Mouse (Mus musculus) regulatory T cell (primary cell): ENCODE results near the gene Ptprn.
"Not testable (repeated sequence)": the region's sequence is repeated elsewhere in the genome, so short reads cannot be mapped to it uniquely, and the experiment has no call there.

ENCODE experiments used
- in situ Hi-C: fragments of 300-600 bp; cut with MboI, MseI; formaldehyde crosslinking; loops from one replicate; pipeline ENCODE4 v1.15.1; 2025; ENCODE audit warnings: high pct_unique_total_duplicates

The Ptprn gene

DNA sequence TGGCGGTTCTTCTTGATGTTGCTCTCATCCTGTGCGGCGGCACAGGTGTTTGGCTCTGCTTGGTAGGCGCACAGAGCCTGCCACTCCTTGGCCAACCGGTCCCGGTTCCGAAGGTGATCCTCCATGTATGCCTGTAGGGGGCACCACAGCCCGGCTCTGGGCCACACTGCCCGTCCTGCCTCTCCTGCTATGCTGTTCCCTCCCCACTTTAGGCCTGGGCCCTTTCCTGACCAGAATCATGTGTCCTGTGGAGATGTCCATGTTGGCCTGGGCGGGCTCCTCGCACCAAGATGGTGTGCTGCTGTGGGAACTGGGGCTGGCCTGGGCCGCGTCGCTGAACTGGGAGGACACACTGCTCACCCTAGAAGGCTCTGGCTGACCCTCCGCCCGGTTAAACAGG lies 11.3 kb downstream of the Ptprn start:
- in situ Hi-C loops = loop anchor here (5.0 kb wide), 1 partner anchor 126 kb away; the partner anchor contains the start of gene Nhej1

DNA sequence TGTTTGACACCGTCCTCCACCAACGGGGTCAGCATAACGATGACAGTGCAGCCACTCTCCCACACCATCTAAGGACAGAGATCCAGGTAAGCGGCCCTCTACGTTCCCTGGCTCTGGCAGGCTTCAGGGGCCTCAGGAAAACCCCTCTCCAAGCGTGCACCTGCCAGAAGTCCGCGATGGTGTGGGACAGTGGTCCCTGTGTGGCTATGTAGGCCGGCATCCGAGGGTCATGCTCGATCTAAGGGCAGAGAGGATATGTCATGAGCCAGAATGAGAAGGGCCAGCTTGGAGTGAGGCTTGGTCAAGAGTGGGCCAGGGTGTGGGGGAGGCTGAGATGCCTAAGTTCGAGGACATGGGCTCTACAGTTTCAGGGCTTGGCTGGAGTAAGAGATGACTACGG lies 12.0 kb downstream of the Ptprn start:
- in situ Hi-C loops = loop anchor here (5.0 kb wide), 1 partner anchor 125 kb away; the partner anchor contains the start of gene Nhej1

DNA sequence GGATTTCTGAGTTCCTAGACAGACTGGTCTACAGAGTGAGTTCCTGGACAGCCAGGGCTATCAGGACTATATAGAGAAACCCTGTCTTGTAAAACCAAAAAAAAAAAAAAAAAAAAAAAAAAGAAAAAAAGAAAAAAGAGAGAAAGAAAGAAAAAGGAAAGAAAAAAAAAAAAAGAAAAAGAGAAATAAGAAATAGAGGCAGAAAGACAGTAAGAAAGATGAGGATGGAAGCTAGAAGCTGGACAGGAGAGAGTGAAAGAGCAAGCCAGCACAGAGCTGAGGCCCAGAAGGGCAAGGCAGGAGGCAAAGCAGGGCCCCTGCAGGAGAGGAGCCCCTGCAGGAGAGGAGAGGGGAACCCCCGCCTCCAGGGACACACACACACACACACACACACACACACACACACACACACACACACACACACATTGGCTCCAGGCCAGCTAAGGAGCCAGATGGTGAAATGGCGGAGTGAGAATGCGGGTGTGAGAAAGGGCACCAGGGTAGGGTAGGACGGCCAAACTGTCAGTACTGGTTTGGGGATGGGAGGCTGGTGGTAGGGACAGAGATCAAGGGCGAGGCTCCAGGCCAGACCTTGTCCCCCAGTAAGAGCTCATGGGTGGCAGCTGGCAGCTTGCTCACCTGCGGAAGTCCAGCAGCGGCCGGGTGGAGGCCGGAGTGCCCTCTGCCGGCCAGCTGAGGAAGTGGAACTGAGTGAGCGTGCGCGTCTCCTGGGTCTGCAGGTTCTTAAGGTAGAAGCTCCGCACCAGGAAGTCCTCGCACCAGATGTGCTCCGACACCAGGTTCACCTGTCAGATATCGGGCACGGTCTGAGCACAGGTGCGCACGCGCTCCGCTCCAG lies 13.0 kb downstream of the Ptprn start:
- in situ Hi-C loops = loop anchor here (5.0 kb wide), 1 partner anchor 124 kb away; the partner anchor contains the start of gene Nhej1

DNA sequence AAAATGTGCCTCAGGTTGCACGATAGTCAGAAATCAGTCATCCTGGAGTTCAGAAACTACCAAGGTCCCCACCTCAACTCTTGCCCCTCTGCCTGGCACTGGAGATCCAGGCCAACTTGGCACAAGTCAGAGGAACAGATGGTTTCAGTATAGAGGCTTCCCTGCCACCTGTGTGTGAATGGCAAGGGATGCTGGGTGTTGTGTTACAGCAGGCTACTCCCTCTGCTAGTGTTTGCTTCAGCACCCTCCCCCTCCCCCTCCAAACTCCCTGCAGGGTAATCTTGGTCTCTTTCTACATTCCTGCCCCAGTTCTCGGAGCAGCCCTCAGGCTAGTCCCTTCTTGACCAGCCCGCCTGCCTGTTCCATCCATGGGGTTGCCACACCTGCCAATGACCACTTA lies 13.8 kb downstream of the Ptprn start:
- in situ Hi-C loops = loop anchor here (5.0 kb wide), 1 partner anchor 123 kb away; the partner anchor contains the start of gene Nhej1

DNA sequence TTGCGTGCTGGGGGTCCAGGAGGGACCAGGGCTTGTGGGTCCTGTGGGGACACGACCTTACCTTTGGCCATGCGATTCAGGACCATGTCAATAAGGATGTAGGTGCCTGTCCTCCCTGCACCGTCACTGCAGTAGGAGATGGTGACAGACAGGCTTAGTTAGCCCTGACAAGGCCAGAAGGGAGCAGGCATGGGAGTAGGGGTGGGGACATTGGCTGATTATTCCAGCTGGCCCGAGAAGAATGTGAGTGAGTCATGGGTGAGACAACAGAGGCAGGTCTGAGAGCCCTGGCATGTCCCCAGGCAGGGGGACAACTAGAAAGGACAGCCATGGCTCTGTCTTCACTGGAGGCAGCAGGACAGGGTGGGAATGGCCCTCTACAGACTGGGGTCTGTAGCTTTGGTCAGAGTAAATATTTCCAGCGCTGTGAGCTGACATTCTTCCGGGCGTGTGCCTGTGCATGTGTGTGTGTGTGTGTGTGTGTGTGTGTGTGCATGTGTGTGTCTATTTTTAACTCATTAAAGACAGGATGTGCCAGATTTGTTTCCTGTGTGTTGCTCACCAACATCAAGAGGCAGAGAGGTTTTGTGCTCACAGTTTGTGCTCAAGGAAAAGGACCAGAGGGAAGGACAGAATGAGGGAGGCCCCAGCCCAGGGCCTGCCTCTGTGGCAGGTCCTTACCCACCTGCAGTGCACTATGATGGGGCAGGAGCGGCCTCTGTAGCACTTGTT lies 16.1 kb downstream of the Ptprn start:
- in situ Hi-C loops = no loop called here

DNA sequence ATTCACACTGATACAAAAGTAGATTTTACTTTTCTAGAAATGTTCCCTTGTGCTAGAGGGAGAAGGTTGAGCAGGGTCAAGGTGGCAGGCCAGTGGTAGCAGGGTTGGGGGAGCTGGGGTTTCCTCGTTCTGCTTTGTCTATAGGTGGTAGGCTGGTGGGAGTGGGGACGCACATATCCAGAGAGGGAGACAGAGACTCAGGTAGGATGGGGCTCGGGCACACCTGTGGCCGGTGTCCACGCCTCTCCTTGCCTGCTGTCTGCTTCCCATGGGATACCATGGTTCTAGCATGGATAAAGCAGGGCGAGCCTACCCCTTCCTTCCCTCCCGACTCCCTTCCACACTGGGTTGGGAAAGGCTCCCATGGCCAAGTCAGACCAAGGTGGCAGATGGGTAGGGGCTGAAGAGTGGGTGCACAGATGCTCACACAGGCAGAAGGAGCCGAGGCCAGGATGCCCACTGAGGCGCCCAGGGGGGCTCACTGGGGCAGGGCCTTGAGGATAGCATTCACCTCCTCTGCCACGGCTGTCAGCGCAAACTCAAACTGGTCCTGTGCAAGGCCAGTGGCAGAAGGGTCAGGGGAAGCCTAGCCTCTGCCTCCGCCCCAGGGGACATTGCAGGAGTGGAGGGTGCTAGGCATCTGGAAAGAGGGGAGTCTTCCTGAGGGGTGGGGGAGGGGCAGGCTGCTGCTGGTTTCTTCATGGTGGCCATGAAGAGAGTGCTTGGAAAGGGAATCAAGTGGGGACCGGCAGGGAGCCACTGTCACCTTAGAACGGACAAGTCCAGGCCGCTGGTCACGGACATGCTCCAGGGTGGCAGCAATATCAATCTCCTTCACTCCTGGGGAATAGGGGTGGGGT lies 17.0 kb downstream of the Ptprn start:
- in situ Hi-C loops = no loop called here

DNA sequence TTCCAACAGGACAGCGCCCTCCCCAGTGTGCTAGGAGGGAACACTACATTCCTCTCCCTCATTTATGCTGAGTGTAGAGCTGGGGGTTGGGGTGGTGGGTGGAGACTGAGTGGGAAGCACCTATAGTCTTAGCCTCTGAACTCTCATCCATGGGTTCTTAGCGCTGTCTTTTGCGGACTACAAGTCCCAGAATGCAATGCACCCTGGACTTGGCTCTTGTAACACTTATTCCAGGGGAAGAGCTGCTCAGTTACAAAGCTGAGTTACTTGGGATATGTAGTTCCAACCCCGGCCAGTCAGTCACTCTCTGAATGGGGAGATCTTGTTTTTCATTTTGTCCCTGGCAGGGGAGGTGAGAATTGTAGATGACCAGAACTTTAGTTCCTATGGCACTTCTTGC lies 19.5 kb downstream of the Ptprn start:
- in situ Hi-C loops = no loop called here

DNA sequence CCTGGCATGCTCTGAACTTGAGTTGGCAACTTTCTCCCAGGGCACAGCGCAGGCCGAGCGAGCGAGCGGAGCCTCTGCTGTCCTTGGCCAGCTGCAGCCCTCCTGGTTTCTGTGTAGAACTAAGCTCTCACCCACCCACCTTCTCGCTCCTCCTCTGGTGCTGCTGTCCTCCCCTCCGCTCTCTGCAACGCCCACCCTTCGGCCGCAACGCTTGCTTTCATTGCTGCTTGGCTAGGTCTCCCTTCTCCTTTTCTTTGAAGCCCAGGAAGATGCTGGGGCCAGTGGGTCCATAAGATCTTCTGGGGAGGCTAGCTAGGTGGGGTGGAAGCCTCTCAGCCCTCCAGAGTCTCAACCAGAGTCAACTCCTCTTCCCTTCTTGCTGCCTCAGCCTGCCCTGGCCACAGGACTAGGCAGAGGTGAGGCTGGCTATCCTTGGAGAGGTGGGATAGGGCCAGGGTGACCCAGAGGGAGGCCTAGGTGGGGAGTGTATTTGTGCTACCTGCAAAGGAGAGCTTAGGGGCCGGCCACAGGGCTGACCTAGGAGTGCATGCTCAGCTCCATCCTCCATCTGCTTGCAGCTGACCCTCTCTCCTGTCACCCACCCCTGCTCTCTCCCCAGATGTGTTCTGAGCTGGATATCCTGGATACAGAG lies 20.0 kb downstream of the Ptprn start:
- in situ Hi-C loops = no loop called here

DNA sequence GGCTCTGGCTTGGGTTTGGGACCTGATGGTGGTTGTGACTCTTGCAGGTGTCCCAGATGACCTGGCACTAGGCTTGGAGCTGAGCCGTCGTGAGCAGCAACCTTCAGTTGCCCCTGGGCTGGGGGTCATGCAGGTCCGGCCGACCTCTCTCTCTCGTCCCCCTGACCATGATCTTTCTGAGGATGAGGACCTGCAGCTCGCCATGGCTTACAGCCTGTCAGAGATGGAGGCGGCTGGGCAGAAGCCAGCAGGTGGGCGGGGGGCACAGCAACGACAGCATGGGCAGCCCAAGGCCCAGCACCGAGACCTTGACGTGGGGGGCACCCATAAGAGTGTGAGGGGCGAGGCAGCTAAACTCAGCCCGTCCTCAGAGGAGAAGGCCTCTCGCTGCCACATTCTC lies 20.9 kb downstream of the Ptprn start:
- in situ Hi-C loops = no loop called here

DNA sequence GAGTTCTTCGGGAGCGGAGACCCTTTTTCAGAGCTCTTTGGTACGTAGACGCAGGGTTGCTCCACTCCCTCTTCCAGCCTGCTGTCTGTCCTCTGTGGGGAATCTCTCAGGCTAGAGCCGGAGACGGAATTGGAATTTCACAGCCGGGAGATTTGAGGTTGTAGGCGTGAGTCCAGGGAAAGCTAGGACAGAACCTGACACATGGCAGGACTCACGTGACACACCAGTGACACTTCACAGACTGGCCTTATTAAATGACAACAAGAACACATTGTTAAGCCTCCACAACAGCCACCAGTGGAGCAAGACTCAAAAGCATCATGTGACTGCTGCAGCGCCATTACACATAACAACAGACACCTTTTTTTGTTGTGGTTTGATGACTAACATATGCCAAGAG lies 24.7 kb downstream of the Ptprn start:
- in situ Hi-C loops = loop anchor here (5.0 kb wide), 1 partner anchor 73 kb away; no protein-coding TSS in a partner anchor

DNA sequence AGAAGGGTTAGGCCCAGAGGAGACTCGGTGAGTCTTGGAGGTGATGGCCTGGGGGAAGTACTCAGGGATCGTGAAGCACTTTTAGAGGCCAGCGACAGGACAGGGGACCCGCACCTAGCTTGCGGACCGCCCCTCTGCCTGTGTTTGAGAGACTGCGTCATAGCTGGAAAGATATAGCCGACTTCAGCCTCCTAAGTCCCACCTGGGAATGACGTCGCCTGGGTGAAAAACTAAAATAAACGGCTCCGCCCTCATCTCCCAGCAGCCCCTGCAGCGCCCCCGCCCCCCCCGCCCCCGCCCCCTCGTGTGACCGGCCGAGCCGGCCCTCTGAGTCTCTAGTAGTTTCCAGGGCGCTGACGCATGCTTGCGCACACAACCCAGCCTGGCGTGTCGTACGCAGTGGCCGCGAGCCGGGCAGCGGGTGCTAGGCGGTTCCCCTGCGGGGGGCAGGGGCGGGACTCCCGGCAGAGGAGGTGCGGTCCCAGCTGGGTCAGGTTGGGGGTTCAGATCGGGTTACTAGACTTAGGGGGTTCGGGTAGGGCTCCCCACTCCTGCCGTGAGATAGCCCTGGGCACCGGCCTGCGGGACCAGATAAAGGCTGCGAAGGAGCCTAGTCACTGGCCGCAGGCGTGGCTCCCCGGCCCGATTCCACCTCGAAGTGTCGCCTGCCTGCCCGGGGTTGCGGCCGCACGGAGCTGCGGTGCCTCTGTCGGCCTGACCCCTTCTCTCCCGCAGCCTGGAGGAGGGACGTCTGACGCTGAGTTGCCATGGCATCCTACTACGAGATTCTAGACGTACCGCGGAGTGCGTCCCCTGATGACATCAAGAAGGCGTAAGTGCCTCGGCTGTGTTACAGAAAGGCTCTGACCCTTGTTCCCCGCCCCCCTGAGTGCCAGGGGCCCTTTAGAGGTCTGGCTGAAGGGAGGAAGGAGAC lies 27.9 kb downstream of the Ptprn start, which contains the start of gene Dnajb2:
Dnajb2 (plus strand) TSS at position 290 of the 934 bp plus-strand sequence.
- in situ Hi-C loops = loop anchor here (5.0 kb wide), 1 partner anchor 76 kb away; no protein-coding TSS in a partner anchor

DNA sequence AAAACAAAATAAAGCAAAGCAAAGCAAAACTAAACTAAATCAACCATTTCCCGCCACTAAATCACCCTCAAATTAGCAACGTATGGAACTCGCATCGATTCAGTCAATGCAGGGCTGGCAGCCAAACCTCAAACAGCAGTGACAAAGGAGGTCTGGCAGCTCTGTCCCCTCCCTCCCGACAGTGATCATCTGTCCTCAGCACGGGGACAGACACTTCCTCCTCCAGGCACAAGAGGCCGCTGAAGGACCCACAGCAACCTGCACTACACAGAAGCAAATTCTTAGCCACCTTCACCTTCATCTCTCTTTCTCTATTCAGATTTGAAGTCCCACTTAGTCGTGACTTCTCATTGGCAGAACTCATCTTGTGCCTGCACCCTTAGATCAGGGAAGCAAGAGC lies 29.7 kb downstream of the Ptprn start:
- in situ Hi-C loops = loop anchor here (5.0 kb wide), 1 partner anchor 78 kb away; no protein-coding TSS in a partner anchor

DNA sequence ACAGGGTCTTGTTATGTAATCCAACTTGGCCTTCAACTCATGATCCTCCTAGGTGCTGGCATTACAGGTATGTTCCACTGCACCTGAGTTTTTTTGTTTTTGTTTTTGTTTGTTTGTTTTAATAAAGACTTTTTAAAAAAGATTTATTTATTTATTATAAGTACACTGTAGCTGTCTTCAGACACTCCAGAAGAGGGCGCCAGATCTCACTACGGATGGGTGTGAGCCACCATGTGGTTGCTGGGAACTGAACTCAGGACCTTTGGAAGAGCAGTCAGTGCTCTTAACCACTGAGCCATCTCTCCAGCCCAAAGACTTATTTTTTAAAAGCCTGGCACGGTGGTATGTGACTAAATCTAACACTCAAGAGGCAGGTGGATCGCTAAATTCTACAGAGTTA lies 31.8 kb downstream of the Ptprn start:
- in situ Hi-C loops = not testable (repeated sequence)

DNA sequence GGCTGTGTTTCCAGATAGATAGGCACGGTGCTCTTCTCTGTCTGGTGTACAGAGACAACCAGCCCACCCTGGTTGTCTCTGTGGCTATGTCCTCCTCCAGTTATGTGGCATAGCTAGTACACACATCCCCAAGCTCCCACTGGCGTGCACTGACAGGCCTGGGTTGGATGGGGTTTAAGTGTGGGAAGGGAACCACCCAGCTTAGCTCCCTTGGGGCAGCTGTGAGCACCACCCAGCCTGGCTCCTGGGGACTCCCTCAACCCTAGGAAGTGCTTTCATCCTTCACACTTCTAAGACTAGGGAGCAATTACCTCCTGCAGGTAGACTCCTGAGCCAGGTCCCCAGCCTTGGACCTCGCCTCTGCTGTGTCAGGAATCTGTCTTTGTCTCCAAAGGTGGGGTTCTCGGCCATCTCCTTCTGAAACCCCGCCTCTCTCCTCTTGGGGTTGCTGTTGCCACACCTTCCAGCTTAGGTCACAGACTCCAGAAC lies 32.6 kb downstream of the Ptprn start, which contains the start of gene A630095N17Rik:
A630095N17Rik (minus strand) TSS at position 439 of the 489 bp plus-strand sequence.
- in situ Hi-C loops = no loop called here

DNA sequence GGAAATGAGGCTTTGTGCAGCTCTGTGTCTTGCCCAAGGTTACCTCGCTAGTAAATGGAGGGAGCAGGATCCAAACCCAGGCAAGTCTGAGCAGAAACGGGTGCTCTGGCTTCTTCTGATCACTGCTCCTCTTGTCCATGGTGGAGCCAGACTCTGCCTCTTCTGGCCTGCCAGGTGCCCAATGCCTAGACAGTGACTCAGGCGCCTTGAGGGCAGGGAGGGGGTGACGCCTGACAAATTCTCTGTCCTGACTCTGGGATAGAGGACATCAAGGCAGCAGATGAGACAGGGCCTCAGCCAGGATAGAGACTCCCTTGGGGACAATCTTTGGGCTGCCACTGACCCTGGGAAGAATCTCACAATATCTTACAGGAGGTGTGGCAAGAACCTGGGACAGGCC lies 33.1 kb downstream of the Ptprn start:
- in situ Hi-C loops = no loop called here

DNA sequence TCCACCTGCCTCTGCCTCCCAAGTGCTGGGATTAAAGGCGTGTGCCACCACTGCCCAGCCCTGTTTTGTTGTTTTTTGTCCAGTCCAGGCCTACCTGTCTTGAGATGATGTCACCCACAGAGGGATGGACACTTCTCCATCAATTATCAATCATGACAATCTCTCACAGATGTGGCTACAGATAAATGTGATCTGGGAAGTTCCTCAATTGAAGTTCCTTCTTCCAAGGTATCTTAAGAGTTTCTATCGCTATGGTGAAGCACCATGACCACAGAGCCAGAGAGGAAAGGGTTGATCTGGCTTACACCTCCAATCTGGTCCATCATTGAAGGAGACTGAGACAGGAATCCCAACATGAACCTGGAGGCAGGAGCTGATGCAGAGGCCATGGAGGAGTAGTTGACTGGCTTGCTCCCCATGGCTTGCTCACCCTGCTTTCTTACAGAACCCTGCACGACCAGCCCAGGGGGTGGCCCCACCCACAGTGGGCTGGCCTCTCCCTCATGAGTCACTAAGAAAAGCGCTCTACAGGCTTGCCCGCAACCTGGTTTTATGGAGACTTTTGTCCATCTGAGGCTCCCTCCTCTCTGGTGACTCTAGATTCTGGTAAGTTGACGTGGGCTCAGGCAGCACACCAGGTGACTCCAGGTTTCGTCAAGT lies 33.8 kb downstream of the Ptprn start:
- in situ Hi-C loops = no loop called here

DNA sequence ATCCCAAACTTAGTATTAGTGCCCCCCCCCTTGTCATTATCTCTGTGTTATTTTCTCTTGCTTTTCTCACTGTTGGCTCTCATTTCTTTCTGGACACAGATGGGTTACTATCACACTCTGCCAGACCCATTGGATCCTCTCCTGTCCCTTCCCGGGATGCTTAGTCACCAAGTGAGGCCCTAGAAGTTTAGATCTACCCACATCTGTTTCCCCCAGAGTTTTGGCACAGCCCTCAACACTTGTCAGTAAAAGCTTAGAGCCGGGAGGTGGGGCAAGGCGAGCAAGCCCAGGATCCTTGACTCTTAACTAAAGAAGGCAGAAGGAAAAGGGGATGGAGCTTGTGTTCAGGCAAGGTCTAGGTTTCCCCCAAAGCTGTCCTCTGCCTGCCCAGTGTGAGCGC lies 35.1 kb downstream of the Ptprn start:
- in situ Hi-C loops = no loop called here

DNA sequence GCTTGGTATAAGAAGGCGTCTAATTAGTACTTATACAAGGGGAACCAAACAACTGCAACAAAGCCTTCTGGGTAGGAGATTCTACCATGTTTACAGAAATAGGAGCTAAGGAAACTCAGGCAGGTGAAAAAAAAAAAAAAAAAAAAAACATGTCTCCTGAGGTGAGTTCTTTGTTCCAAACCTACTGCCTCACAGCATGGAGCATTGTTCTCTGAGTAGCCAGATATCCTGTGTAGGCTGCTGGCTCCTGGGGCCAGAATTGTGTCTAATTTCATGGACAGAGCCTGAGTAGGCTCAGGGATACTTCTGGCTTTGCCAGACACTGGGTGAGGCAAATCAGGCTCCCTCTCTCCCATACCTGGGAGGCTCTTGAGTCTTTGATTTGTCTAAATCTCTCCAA lies 36.6 kb downstream of the Ptprn start:
- in situ Hi-C loops = no loop called here

DNA sequence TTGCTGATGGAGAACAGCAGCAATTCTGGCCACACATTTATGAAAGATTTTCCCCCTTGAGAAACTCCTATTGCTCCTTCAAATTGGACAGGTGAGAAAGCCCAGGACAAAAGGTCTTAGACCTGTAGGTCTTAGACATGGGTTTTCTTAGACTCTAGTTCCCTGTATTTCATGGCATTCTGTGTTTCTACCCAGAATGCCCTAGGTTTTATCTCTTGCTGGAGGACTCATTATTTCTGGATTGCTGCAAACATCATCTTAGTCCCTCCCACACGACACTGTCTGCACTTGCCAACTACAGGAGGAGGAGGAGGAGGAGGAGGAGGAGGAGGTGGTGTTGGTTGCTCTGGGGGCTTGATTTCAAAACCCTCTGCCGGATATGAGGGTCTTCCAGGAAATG lies 38.2 kb downstream of the Ptprn start:
- in situ Hi-C loops = no loop called here
